Mouse (Mus musculus): ENCODE data around the gene Mmp9. TPM values are rescaled to one million over a fixed set of nuclear protein-coding genes. Genes with fewer than 3 reads are reported as not detected.
A peak's percentile ranks its signal among the peaks of the same experiment; 100 is the strongest.

Gene Mmp9
- polyA plus RNA-seq, 1 experiment from 2014 or later = 0.33 TPM

- Histone ChIP-seq H3K27ac (no peak overlapping the region), H3K9me3 (replicated peaks) (no peaks in the 10 kb centered on the region), H3K4me3 (no peak overlapping the region), H3K27me3 (ENCODE audit: low read depth, poor library complexity, severe bottlenecking) (no peaks in the 10 kb centered on the region), H3K4me1 (peaks cover 18% of the 10 kb centered on the region), H3K36me3 (peaks cover 31% of the 10 kb centered on the region)
- WGBS = 62% methylated on average over 5 of the region's 5 CpGs
- DNase-seq (ENCODE audit: low spot score) = peak; percentile 49
Measured at GRCm38 (mm10) chr2:164918325-164918724, 22.3 kb upstream of the Mmp9 start.

- peaks cover 24% of the 10 kb centered on the region for H3K4me1 ChIP-seq
- WGBS = 65% methylated on average over 6 of the region's 7 CpGs
- no peaks in the 10 kb centered on the region for H3K27me3 ChIP-seq (ENCODE audit: low read depth, poor library complexity, severe bottlenecking)
- no peak overlapping the region for H3K4me3 ChIP-seq
- no peak for DNase-seq (ENCODE audit: low spot score)
- no peaks in the 10 kb centered on the region for H3K9me3 ChIP-seq (replicated peaks)
- H3K27ac ChIP-seq = no peak overlapping the region
- peaks cover 20% of the 10 kb centered on the region for H3K36me3 ChIP-seq
Measured at GRCm38 (mm10) chr2:164921984-164922383, 18.6 kb upstream of the Mmp9 start.

- Histone ChIP-seq H3K4me1 (peaks cover 12% of the 10 kb centered on the region; the same call in 1 of the 2 replicates), H3K27ac (no peak overlapping the region), H3K27me3 (ENCODE audit: low read depth, poor library complexity, severe bottlenecking) (no peaks in the 10 kb centered on the region), H3K36me3 (peaks cover 18% of the 10 kb centered on the region), H3K9me3 (replicated peaks) (no peaks in the 10 kb centered on the region), H3K4me3 (no peak overlapping the region)
- no peak for DNase-seq (ENCODE audit: low spot score)
- whole genome bisulfite sequencing = 74% methylated on average over 4 of the region's 4 CpGs
Measured at GRCm38 (mm10) chr2:164923291-164923690, 17.3 kb upstream of the Mmp9 start.

- WGBS = 41% methylated on average over 11 of the region's 11 CpGs
- Histone ChIP-seq H3K4me3 (no peak overlapping the region), H3K36me3 (peaks cover 14% of the 10 kb centered on the region), H3K4me1 (peaks cover 12% of the 10 kb centered on the region; the same call in 1 of the 2 replicates), H3K9me3 (replicated peaks) (no peaks in the 10 kb centered on the region), H3K27ac (no peak overlapping the region), H3K27me3 (ENCODE audit: low read depth, poor library complexity, severe bottlenecking) (no peaks in the 10 kb centered on the region)
- peak; percentile 78 for DNase-seq (ENCODE audit: low spot score)
Measured at GRCm38 (mm10) chr2:164924100-164924857, 16.3 kb upstream of the Mmp9 start.

- H3K27me3 ChIP-seq (ENCODE audit: low read depth, poor library complexity, severe bottlenecking) = peaks cover 31% of the 10 kb centered on the region
- no peaks in the 10 kb centered on the region for H3K9me3 ChIP-seq (replicated peaks)
- H3K4me1 ChIP-seq = peaks cover 14% of the 10 kb centered on the region; the same call in 1 of the 2 replicates
- no peak overlapping the region for H3K4me3 ChIP-seq
- 67% methylated on average over 11 of the region's 11 CpGs for WGBS
- DNase-seq (ENCODE audit: low spot score) = no peak
- H3K36me3 ChIP-seq = no peaks in the 10 kb centered on the region
- no peak overlapping the region for H3K27ac ChIP-seq
Measured at GRCm38 (mm10) chr2:164930706-164931581, 9.6 kb upstream of the Mmp9 start.

GRCm38 (mm10) chr2:164933534-164933933 is 7.0 kb upstream of the Mmp9 start:
- Histone ChIP-seq H3K27ac (no peak overlapping the region), H3K9me3 (replicated peaks) (no peaks in the 10 kb centered on the region), H3K4me3 (no peak overlapping the region), H3K4me1 (peaks cover 17% of the 10 kb centered on the region), H3K36me3 (no peaks in the 10 kb centered on the region), H3K27me3 (ENCODE audit: low read depth, poor library complexity, severe bottlenecking) (peaks cover 57% of the 10 kb centered on the region)
- WGBS = 43% methylated on average over 10 of the region's 10 CpGs
- no peak for DNase-seq (ENCODE audit: low spot score)

GRCm38 (mm10) chr2:164935991-164936390 is 4.6 kb upstream of the Mmp9 start:
- 79% methylated on average over 4 of the region's 4 CpGs for WGBS
- H3K27ac ChIP-seq = no peak overlapping the region
- no peaks in the 10 kb centered on the region for H3K9me3 ChIP-seq (replicated peaks)
- H3K27me3 ChIP-seq (ENCODE audit: low read depth, poor library complexity, severe bottlenecking) = peaks cover 81% of the 10 kb centered on the region
- H3K4me3 ChIP-seq = no peak overlapping the region
- peaks cover 34% of the 10 kb centered on the region for H3K4me1 ChIP-seq
- no peaks in the 10 kb centered on the region for H3K36me3 ChIP-seq
- no peak for DNase-seq (ENCODE audit: low spot score)

GRCm38 (mm10) chr2:164938146-164939091 is 2.2 kb upstream of the Mmp9 start:
- Histone ChIP-seq H3K9me3 (replicated peaks) (no peaks in the 10 kb centered on the region), H3K36me3 (no peaks in the 10 kb centered on the region), H3K4me1 (peaks cover 51% of the 10 kb centered on the region), H3K27me3 (ENCODE audit: low read depth, poor library complexity, severe bottlenecking) (peaks cover 74% of the 10 kb centered on the region), H3K4me3 (peak overlapping the region; percentile 48), H3K27ac (peak overlapping the region; percentile 43)
- WGBS = 3% methylated on average over 39 of the region's 39 CpGs
- DNase-seq (ENCODE audit: low spot score) = peak; percentile 57

- Histone ChIP-seq H3K27me3 (ENCODE audit: low read depth, poor library complexity, severe bottlenecking) (peaks cover 73% of the 10 kb centered on the region), H3K4me3 (peak overlapping the region; percentile 48), H3K9me3 (replicated peaks) (no peaks in the 10 kb centered on the region), H3K27ac (peak overlapping the region; percentile 43; the same call in 1 of the 2 replicates), H3K36me3 (no peaks in the 10 kb centered on the region), H3K4me1 (peaks cover 51% of the 10 kb centered on the region)
- 2% methylated on average over 11 of the region's 11 CpGs for WGBS
- no peak for DNase-seq (ENCODE audit: low spot score)
Measured at GRCm38 (mm10) chr2:164939106-164939505, 1.5 kb upstream of the Mmp9 start.

- WGBS = 16% methylated on average over 5 of the region's 5 CpGs
- Histone ChIP-seq H3K27me3 (ENCODE audit: low read depth, poor library complexity, severe bottlenecking) (peaks cover 54% of the 10 kb centered on the region), H3K4me3 (no peak overlapping the region), H3K9me3 (replicated peaks) (no peaks in the 10 kb centered on the region), H3K27ac (peak overlapping the region; percentile 47), H3K4me1 (peaks cover 55% of the 10 kb centered on the region), H3K36me3 (no peaks in the 10 kb centered on the region)
- no peak for DNase-seq (ENCODE audit: low spot score)
Measured at GRCm38 (mm10) chr2:164942692-164943290, 2.2 kb downstream of the Mmp9 start.

GRCm38 (mm10) chr2:164947506-164947905 is 6.9 kb downstream of the Mmp9 start:
- no peaks in the 10 kb centered on the region for H3K9me3 ChIP-seq (replicated peaks)
- WGBS = 30% methylated on average over 4 of the region's 4 CpGs
- H3K4me3 ChIP-seq = no peak overlapping the region
- no peaks in the 10 kb centered on the region for H3K36me3 ChIP-seq
- no peak for DNase-seq (ENCODE audit: low spot score)
- no peak overlapping the region for H3K27ac ChIP-seq
- H3K27me3 ChIP-seq (ENCODE audit: low read depth, poor library complexity, severe bottlenecking) = peaks cover 66% of the 10 kb centered on the region
- peaks cover 33% of the 10 kb centered on the region for H3K4me1 ChIP-seq

- no peak overlapping the region for H3K4me3 ChIP-seq
- WGBS = 7% methylated on average over 7 of the region's 7 CpGs
- no peak overlapping the region for H3K27ac ChIP-seq
- H3K4me1 ChIP-seq = peaks cover 31% of the 10 kb centered on the region
- no peaks in the 10 kb centered on the region for H3K36me3 ChIP-seq
- no peak for DNase-seq (ENCODE audit: low spot score)
- no peaks in the 10 kb centered on the region for H3K9me3 ChIP-seq (replicated peaks)
- H3K27me3 ChIP-seq (ENCODE audit: low read depth, poor library complexity, severe bottlenecking) = peaks cover 70% of the 10 kb centered on the region
Measured at GRCm38 (mm10) chr2:164947930-164948329, 7.3 kb downstream of the Mmp9 start.

Measured in limb, embryonic 10.5 days (tissue).